Mouse (Mus musculus): ENCODE results near the gene Ccin.

GRCm38 (mm10) chr4:44022766-44023165 is 39.5 kb downstream of the Ccin start:
- TF ChIP-seq GATA1 (IDR thresholded peaks at IDR 0.05; ENCODE audit: borderline replicate concordance, low read length) (no peak), FLI1 (IDR thresholded peaks at IDR 0.05; ENCODE audit: low read length) (no peak)

All from megakaryocyte, embryonic 14.5 days (primary cell).